16 mouse cellular contexts compared by ENCODE assay signal in the genomic region with DNA sequence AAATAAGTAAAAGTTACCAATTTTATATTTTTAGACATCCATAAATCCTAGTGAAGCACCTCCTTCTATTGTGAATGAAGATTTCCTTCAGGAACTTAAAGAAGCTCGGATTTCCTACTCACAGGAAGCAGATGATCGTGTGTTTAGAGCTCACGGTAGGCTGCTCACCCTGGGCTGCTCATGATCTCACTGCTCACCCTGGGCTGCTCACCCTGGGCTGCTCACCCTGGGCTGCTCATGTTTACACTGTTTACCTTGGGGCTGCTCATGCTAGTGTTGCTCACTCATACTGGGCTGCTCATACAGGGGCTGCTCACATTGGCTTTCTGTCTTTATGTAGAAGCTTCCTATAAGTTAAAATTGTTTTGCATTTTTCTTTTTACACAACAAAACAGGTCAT.
"Had no signal": no experiment of that assay in that cellular context is flagged by ENCODE, and none has a peak within 500 bp of the region (broad histone marks: within the 10 kb centered on the region; RNA-seq: fewer than 3 reads in every experiment).

No protein-coding gene starts in this region.

- H3K9ac ChIP-seq: liver, embryonic 15.5 days; liver, postnatal 0 days; lung, embryonic 15.5 days; midbrain, embryonic 13.5 days; midbrain, embryonic 15.5 days; neural tube, embryonic 12.5 days; stomach, embryonic 15.5 days had no signal

- H3K9me3 ChIP-seq: liver, embryonic 15.5 days; lung, embryonic 15.5 days; megakaryocyte, embryonic 14.5 days; midbrain, embryonic 13.5 days; midbrain, embryonic 15.5 days; neural tube, embryonic 12.5 days; stomach, embryonic 15.5 days had no signal

- H3K27me3 ChIP-seq: liver, embryonic 15.5 days; lung, embryonic 15.5 days; megakaryocyte, embryonic 14.5 days; midbrain, embryonic 13.5 days; midbrain, embryonic 15.5 days; neural tube, embryonic 12.5 days; stomach, embryonic 15.5 days had no signal

- H3K27ac ChIP-seq: liver, embryonic 15.5 days; lung, embryonic 15.5 days; macrophage; midbrain, embryonic 13.5 days; midbrain, embryonic 15.5 days; neural tube, embryonic 12.5 days; stomach, embryonic 15.5 days; stomach, postnatal 0 days had no signal

- ATAC-seq: liver, postnatal 0 days; midbrain, embryonic 13.5 days; midbrain, embryonic 15.5 days had no signal

- DNase-seq: liver, postnatal 0 days; lung, postnatal 10 days; right cerebral cortex, postnatal 14 days; thymus, adult 2 months; thymus, postnatal 25 days; thymus, postnatal 4 days had no signal

- H3K4me2 ChIP-seq: liver, embryonic 15.5 days; lung, embryonic 15.5 days; midbrain, embryonic 11.5 days; midbrain, embryonic 13.5 days; midbrain, embryonic 15.5 days; neural tube, embryonic 12.5 days; stomach, embryonic 15.5 days had no signal

- H3K4me3 ChIP-seq: liver, embryonic 15.5 days; lung, embryonic 15.5 days; megakaryocyte, embryonic 14.5 days; midbrain, embryonic 13.5 days; midbrain, embryonic 15.5 days; neural tube, embryonic 12.5 days; stomach, embryonic 15.5 days had no signal

- H3K4me1 ChIP-seq: lung, embryonic 15.5 days; midbrain, embryonic 13.5 days; midbrain, embryonic 15.5 days; neural tube, embryonic 12.5 days had no signal
